Mouse (Mus musculus) liver, adult (tissue): ENCODE data around the gene Dnah8.

Source experiments
- GATA4 ChIP-seq: IDR thresholded peaks from 2 replicates; pipeline ENCODE4 v1.6.1; 2014; ENCODE audit warnings: mild to moderate bottlenecking, low read length; ENCODE audit not compliant: insufficient replicate concordance

The Dnah8 gene

GRCm38 (mm10) chr17:30743947-30744346, 119.8 kb downstream of the Dnah8 start:
- TF ChIP-seq GATA4, result no peak

- TF ChIP-seq GATA4, result no peak
Observed at GRCm38 (mm10) chr17:30746056-30747024, 122.2 kb downstream of the Dnah8 start.

- no peak for TF ChIP-seq GATA4
Observed at GRCm38 (mm10) chr17:30749391-30749790, 125.2 kb downstream of the Dnah8 start.

GRCm38 (mm10) chr17:30750269-30750668, 126.1 kb downstream of the Dnah8 start:
- no peak for TF ChIP-seq GATA4

- TF ChIP-seq GATA4, result no peak
Observed at GRCm38 (mm10) chr17:30752370-30752818, 128.2 kb downstream of the Dnah8 start.

GRCm38 (mm10) chr17:30753201-30753600, 129.0 kb downstream of the Dnah8 start:
- no peak for TF ChIP-seq GATA4

GRCm38 (mm10) chr17:30756771-30757170, 132.6 kb downstream of the Dnah8 start:
- TF ChIP-seq GATA4, result no peak

- no peak for TF ChIP-seq GATA4
Observed at GRCm38 (mm10) chr17:30760307-30760706, 136.2 kb downstream of the Dnah8 start.

GRCm38 (mm10) chr17:30764276-30764675, 140.1 kb downstream of the Dnah8 start:
- no peak for TF ChIP-seq GATA4

- TF ChIP-seq GATA4, result no peak
Observed at GRCm38 (mm10) chr17:30774416-30774815, 150.3 kb downstream of the Dnah8 start.

GRCm38 (mm10) chr17:30775096-30775495, 150.9 kb downstream of the Dnah8 start:
- TF ChIP-seq GATA4, result no peak

- TF ChIP-seq GATA4, result no peak
Observed at GRCm38 (mm10) chr17:30781046-30781445, 156.9 kb downstream of the Dnah8 start.

- TF ChIP-seq GATA4, result no peak
Observed at GRCm38 (mm10) chr17:30782286-30782685, 158.1 kb downstream of the Dnah8 start.

GRCm38 (mm10) chr17:30788361-30788760, 164.2 kb downstream of the Dnah8 start:
- no peak for TF ChIP-seq GATA4

- no peak for TF ChIP-seq GATA4
Observed at GRCm38 (mm10) chr17:30790816-30791215, 166.7 kb downstream of the Dnah8 start.

GRCm38 (mm10) chr17:30792396-30792795, 168.2 kb downstream of the Dnah8 start:
- no peak for TF ChIP-seq GATA4
